Mouse (Mus musculus): Measurements from ENCODE around the gene Chst11.

Gene Chst11

DNA sequence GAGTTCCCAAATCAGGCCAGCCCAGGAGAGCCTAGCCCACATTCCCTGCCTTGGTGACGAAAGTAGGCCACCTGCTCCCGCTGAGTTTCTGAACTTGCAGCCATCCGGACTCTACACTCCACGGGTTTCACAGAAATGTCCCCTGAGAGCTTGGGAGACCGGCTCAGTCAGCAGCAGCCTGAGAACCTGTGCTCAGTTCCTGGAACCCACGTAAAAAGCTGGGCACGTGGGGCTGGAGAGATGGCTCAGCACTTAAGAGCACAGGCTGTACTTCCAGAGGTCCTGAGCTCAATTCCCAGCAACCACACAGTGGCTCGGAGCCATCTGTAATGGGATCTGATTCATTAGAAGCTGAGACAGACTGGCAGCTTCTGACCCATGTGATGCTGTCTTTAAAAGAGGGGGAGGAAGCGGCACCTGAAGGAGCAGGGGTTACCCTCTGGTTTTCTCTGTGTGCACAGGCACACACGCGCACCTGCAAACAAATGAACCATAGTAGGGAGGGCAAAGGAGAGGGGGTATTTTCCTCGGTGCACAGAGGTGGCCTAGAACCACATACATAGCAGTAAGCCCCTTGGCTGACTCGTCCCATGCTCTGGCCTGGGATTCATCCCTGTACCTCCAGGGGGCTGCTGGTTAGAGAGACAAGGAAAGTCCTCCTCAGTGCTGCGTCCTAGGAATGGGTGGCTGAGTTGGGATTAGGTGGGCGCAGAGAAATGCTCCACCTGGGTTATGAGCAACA is 196.7 kb downstream of the Chst11 start:
- DNase-seq (ENCODE audit: low spot score): no peak

DNA sequence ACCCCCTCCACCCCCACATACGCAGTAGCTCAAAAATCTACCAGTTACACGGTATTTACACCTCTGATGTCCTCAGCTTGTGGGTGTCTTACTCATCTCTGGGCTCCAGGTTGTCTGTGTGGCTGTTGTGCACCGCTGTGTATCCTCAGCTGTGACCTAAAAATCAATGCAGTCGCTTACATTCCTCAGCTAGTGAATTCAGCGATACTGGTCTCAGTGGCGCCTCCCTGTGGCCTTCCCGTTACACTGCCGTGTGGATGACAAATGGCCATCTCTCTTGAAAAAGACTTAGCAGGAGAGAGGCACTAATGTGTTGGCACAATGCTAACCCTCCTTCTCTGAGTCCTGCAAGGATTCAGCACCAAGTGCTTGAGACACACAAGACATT is 197.3 kb downstream of the Chst11 start:
- peak; percentile 89 for DNase-seq (ENCODE audit: low spot score)

GRCm38 (mm10) chr10:83183634-83184479 is 198.6 kb downstream of the Chst11 start:
- DNase-seq (ENCODE audit: low spot score): no peak

DNA sequence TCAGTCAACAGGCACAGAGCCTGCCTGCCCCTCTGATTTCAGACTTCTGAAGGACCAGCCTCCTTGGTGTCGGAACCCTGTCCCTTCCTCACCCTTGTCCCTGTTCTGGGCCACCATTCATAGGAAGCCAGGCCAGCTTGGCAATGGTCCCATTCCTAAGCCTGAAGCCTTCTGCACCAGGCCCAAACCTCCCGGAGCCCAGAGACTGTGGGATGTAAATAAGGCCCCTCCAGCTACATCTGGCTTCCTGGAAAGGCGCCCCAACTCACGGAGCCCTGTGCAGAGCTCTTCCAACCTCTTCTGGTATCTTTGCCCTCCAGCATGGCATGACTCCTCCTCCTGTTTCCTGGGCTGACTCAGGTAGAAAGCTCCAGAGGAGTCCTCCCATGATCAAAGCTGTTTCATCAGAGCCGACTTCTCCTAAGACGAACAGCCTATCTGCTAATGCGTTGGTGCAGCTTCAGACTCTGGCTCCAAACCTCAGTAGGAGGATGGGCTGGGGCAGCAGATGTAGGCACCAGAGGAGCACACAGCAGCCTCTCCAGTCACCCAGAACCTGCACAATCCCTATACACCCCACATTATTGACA is 199.3 kb downstream of the Chst11 start:
- no peak for DNase-seq (ENCODE audit: low spot score)

GRCm38 (mm10) chr10:83185121-83185520 is 199.8 kb downstream of the Chst11 start:
- DNase-seq (ENCODE audit: low spot score): no peak

GRCm38 (mm10) chr10:83186167-83186566 is 200.9 kb downstream of the Chst11 start:
- DNase-seq (ENCODE audit: low spot score): no peak

DNA sequence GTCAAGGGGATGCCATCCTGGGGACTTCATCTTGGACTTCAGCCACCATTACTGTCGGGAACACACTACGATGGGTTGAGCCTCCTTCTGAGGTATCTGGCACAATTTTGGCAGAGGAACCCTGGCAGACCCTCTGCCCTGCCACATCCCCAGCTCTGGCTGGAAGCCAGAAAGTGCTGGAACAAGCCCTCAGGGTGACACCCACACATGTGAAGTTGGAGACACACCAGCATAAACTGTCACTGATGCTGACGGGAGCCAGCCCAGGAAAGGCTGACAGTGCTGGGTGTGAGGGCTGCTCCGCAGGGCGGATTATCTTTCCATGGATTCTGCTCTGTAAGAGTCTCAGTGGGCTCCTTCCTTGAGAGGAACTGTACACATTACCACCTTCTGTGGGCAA is 201.7 kb downstream of the Chst11 start:
- no peak for DNase-seq (ENCODE audit: low spot score)

GRCm38 (mm10) chr10:83189071-83189470 is 203.8 kb downstream of the Chst11 start:
- DNase-seq (ENCODE audit: low spot score): no peak

DNA sequence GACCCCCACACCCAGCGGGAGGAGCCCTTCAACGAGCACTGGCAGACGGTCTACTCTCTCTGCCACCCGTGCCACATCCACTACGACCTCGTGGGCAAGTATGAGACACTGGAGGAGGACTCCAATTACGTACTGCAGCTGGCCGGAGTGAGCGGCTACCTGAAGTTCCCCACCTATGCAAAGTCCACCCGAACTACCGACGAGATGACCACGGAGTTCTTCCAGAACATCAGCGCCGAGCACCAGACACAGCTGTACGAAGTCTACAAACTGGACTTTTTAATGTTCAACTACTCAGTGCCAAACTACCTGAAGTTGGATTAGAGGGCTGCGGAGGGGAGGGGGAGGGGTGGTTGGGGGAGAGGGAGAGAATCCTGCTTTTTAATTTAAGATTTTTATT is 206.2 kb downstream of the Chst11 start:
- DNase-seq (ENCODE audit: low spot score): no peak

- DNase-seq (ENCODE audit: low spot score): no peak
These were observed 206.7 kb downstream of the Chst11 start for GRCm38 (mm10) chr10:83191982-83192381.

DNA sequence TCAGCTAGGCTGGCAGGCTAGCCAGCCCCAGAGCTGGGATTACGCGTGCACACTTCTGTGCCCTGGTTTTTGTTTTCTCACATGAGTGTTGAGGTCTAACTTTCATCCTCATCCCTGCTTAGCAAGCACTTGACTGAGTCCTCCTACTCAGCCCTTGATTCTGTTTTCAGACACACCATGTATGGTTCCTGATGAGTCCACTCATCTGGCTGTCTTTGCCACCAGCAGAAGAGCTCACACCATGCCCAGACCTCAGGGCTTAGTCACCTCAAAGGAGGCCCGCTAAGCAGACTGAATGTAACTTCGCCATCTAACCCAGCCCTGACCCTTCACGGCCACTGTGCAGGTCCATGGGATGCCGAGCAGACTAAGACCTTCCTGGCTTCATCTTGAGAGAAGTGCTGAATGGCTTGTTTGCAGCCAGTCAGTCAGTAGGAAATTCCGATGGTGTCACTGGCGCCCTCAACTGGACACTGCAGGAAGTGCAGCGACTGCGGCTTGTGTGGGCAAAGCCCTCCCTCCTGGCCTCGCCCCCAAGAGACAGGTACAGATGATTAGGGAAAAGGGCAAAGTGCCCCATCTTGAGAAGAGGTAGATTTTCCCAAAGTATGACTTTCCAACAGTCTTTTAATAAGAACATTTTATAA is 212.5 kb downstream of the Chst11 start:
- peak; percentile 84 for DNase-seq (ENCODE audit: low spot score)

DNA sequence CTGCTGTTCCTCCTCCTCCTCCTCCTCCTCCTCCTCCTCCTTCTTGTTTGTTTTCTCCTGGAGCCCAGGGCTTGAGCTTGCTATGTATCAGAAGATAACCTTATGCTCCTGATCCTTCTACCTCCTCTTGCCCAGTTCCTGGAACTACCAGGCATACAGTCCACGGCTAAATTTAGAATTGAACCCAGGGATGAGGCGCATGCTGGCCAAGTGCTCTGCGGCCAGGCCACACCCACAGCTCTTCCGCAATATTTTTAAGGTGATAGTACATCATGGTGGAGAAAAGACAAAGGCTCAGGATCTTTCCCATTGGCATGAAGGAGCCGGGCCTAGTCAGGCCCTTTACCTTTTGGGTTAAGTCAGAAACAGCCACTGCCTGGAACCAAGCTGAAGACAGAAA is 213.4 kb downstream of the Chst11 start:
- DNase-seq (ENCODE audit: low spot score): no peak

- no peak for DNase-seq (ENCODE audit: low spot score)
These were observed 214.0 kb downstream of the Chst11 start for GRCm38 (mm10) chr10:83199290-83199689.

- no peak for DNase-seq (ENCODE audit: low spot score)
These were observed 216.2 kb downstream of the Chst11 start for GRCm38 (mm10) chr10:83201525-83201924.

GRCm38 (mm10) chr10:83202906-83203702 is 217.8 kb downstream of the Chst11 start:
- no peak for DNase-seq (ENCODE audit: low spot score)

DNA sequence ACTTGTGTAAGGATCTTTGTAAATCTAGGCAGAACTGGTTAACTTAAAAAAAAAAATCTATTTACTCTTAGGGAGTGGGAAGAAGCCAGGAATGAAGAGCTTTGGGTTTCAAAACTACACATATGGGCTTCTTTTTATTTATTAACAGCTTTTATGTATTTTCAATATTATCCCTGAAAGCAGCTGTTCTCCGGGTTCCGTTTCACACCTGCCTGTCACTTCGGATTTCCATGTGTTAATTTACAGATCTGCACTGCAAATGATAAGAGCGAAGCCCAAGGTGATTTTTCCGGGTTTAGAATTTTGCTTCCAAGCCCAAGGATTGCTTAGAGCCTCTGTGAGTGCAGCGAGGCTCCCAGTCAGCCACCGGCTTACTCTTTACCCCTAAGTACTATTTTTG is 223.1 kb downstream of the Chst11 start:
- DNase-seq (ENCODE audit: low spot score): no peak

GRCm38 (mm10) chr10:83209388-83209787 is 224.1 kb downstream of the Chst11 start:
- DNase-seq (ENCODE audit: low spot score): no peak

DNA sequence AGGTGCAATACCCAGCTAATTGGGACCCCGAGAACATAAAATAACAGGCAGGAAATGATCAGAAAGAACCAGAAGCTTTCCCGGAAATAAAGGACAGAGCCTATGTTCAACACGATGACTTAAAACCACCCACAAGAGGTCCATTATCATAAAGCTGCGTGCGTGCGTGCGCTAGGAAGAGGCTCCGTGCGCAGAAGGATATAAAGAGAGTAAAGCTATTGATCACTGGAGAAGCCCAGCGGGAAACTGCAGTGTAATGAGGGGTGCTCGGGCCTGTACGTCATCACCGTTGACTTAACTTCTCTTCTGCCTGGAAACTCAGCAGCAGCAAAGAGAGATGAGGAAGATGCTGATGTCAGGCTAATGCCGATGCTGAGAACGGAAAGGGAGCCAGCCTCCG is 224.8 kb downstream of the Chst11 start:
- no peak for DNase-seq (ENCODE audit: low spot score)

DNA sequence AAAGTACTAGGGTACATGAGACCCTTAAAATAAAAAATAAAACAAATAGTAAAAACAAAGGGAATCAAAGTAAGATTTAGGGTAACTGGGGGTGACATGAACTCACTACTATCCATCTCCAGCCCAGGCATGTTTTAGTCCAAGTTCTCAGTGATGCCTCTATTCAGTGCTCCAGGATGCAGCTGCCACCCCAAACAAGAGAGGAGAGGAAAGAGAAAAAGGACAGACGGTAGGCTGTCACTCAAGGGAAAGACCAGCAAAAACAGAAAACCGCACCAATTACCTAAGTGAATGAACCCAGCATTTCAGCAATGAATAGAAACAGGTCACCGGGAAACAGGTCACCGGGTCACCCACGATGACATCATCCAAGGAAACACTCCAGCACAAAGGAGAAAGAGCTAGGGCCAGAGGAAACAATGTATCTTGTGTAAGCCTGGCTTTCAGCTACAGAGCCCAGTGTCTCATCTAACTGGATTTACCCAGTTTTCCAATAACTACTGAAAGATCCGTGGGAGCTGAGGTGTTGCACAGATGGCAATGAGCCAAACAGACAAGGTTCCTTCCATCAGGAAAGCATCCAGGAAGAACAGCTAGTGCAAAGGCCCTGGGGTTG is 225.8 kb downstream of the Chst11 start:
- no peak for DNase-seq (ENCODE audit: low spot score)

- no peak for DNase-seq (ENCODE audit: low spot score)
These were observed 227.3 kb downstream of the Chst11 start for GRCm38 (mm10) chr10:83212618-83213017.

DNA sequence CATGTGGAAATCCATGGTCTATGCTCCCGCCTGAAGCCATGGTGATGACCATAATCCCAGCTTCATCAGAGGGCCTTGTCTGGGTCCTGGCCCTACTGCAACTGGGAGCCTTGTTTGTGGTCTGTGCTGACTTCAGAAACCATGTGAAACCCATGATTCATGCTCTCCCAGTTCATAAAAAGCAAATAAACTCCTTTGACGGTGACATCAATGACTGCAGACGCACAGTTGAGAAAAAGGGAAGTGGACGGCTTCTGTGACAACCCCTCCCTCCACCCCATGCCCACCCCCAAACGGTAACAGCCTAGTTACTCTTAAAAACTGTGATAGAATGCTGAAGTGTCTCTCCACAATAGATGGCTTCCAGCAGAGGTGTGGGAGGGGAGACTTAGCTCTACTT is 230.3 kb downstream of the Chst11 start:
- no peak for DNase-seq (ENCODE audit: low spot score)

All from testis, postnatal 10 days (tissue).